Mouse (Mus musculus) adrenal gland, adult 2 months (tissue): ENCODE data around the gene Add1. TPM values are rescaled to one million over a fixed set of nuclear protein-coding genes. Genes with fewer than 3 reads are reported as not detected.
A peak's percentile ranks its signal among the peaks of the same experiment; 100 is the strongest.
"Not testable (repeated sequence)": the region's sequence is repeated elsewhere in the genome, so short reads cannot be mapped to it uniquely, and the experiment has no call there.

ENCODE experiments used
- DNase-seq: peaks from one replicate; pipeline ENCODE4 v3.0.0; 2021
- polyA plus RNA-seq: library from polyadenylated mRNA; depleted of rRNA; stranded (reverse); fragments of >200 nt; gene quantifications from 2 replicates; pipeline ENCODE4 v1.2.3, GENCODE M21; 2012
- total RNA-seq, 2 experiments: library from RNA; stranded (reverse); gene quantifications; 2 replicates each; pipeline ENCODE4 v1.2.3; 2021

The Add1 gene
- total and polyA plus RNA-seq, 3 experiments, result 134 to 168 (median 160) TPM

GRCm38 (mm10) chr5:34550251-34550650, 23.2 kb upstream of the Add1 start:
- DNase-seq, result no peak

- DNase-seq, result no peak
Observed at GRCm38 (mm10) chr5:34551821-34552220, 21.6 kb upstream of the Add1 start.

- no peak for DNase-seq
Observed at GRCm38 (mm10) chr5:34563854-34564253, 9.6 kb upstream of the Add1 start.

GRCm38 (mm10) chr5:34564291-34564690, 9.2 kb upstream of the Add1 start:
- no peak for DNase-seq

GRCm38 (mm10) chr5:34565545-34566283, 7.8 kb upstream of the Add1 start:
- peak; percentile 55 for DNase-seq

GRCm38 (mm10) chr5:34571551-34571950, 1.9 kb upstream of the Add1 start:
- DNase-seq, result no peak

- not testable (repeated sequence) for DNase-seq
Observed at GRCm38 (mm10) chr5:34572568-34572967, 896 bp upstream of the Add1 start.

- no peak for DNase-seq
Observed at GRCm38 (mm10) chr5:34574721-34575120, 1.3 kb downstream of the Add1 start.

- DNase-seq, result no peak
Observed at GRCm38 (mm10) chr5:34576286-34576685, 2.8 kb downstream of the Add1 start.

GRCm38 (mm10) chr5:34578038-34578655, 4.7 kb downstream of the Add1 start:
- DNase-seq, result no peak

- DNase-seq, result no peak
Observed at GRCm38 (mm10) chr5:34579377-34579776, 5.9 kb downstream of the Add1 start.

GRCm38 (mm10) chr5:34581671-34582313, 8.3 kb downstream of the Add1 start:
- DNase-seq, result peak; percentile 75

- no peak for DNase-seq
Observed at GRCm38 (mm10) chr5:34582314-34582675, 8.8 kb downstream of the Add1 start.

- no peak for DNase-seq
Observed at GRCm38 (mm10) chr5:34585216-34585615, 11.8 kb downstream of the Add1 start.

- DNase-seq, result no peak
Observed at GRCm38 (mm10) chr5:34587881-34588280, 14.4 kb downstream of the Add1 start.

- no peak for DNase-seq
Observed at GRCm38 (mm10) chr5:34590059-34590458, 16.6 kb downstream of the Add1 start.

GRCm38 (mm10) chr5:34590702-34591101, 17.2 kb downstream of the Add1 start:
- DNase-seq, result no peak

GRCm38 (mm10) chr5:34591388-34592004, 18.0 kb downstream of the Add1 start:
- DNase-seq, result no peak

- not testable (repeated sequence) for DNase-seq
Observed at GRCm38 (mm10) chr5:34592224-34592623, 18.8 kb downstream of the Add1 start.

- DNase-seq, result no peak
Observed at GRCm38 (mm10) chr5:34592666-34593065, 19.2 kb downstream of the Add1 start.

- no peak for DNase-seq
Observed at GRCm38 (mm10) chr5:34593202-34593727, 19.8 kb downstream of the Add1 start.

- no peak for DNase-seq
Observed at GRCm38 (mm10) chr5:34604576-34604975, 31.1 kb downstream of the Add1 start.
